Mouse (Mus musculus): ENCODE results near the gene Olfr551.
"Not testable (repeated sequence)": the region's sequence is repeated elsewhere in the genome, so short reads cannot be mapped to it uniquely, and the experiment has no call there.

Olfr551 gene

GRCm38 (mm10) chr7:102591786-102592185, at the start of gene Olfr551:
Olfr551 (minus strand) TSS chr7:102591886.
- no peak for DNase-seq (ENCODE audit: low spot score)

GRCm38 (mm10) chr7:102638132-102638531, 46.4 kb upstream of the Olfr551 start, which contains the start of gene Olfr554:
Olfr554 (plus strand) TSS chr7:102638432.
- DNase-seq (ENCODE audit: low spot score): no peak

GRCm38 (mm10) chr7:102636665-102637064, 45.0 kb upstream of the Olfr551 start:
- peak; percentile 50 for DNase-seq (ENCODE audit: low spot score)

- DNase-seq (ENCODE audit: low spot score): not testable (repeated sequence)
Observed at GRCm38 (mm10) chr7:102620368-102620767, 28.7 kb upstream of the Olfr551 start.

- no peak for DNase-seq (ENCODE audit: low spot score)
Observed at GRCm38 (mm10) chr7:102619608-102620007, 27.9 kb upstream of the Olfr551 start.

GRCm38 (mm10) chr7:102618118-102618517, 26.4 kb upstream of the Olfr551 start, which contains the start of gene Olfr553:
Olfr553 (minus strand) TSS chr7:102618218.
- no peak for DNase-seq (ENCODE audit: low spot score)

GRCm38 (mm10) chr7:102597378-102598031, 5.8 kb upstream of the Olfr551 start, which contains the start of gene Olfr552:
Olfr552 (plus strand) TSS chr7:102597770.
- DNase-seq (ENCODE audit: low spot score): no peak

- no peak for DNase-seq (ENCODE audit: low spot score)
Observed at GRCm38 (mm10) chr7:102575998-102576397, 15.7 kb downstream of the Olfr551 start.

- DNase-seq (ENCODE audit: low spot score): no peak
Observed at GRCm38 (mm10) chr7:102573174-102573830, 18.4 kb downstream of the Olfr551 start.

GRCm38 (mm10) chr7:102571142-102571541, 20.5 kb downstream of the Olfr551 start, which contains the start of gene Olfr550:
Olfr550 (plus strand) TSS chr7:102571442.
- no peak for DNase-seq (ENCODE audit: low spot score)

GRCm38 (mm10) chr7:102566219-102566618, 25.5 kb downstream of the Olfr551 start:
- no peak for DNase-seq (ENCODE audit: low spot score)

GRCm38 (mm10) chr7:102564999-102565997, 26.4 kb downstream of the Olfr551 start, which contains the start of gene Trim21:
Trim21 (minus strand) TSS chr7:102565486.
- DNase-seq (ENCODE audit: low spot score): peak; percentile 89

- no peak for DNase-seq (ENCODE audit: low spot score)
Observed at GRCm38 (mm10) chr7:102553279-102553678, 38.4 kb downstream of the Olfr551 start.

GRCm38 (mm10) chr7:102549570-102549969, 42.1 kb downstream of the Olfr551 start, which contains the start of gene Olfr549:
Olfr549 (plus strand) TSS chr7:102549870.
- DNase-seq (ENCODE audit: low spot score): no peak

- DNase-seq (ENCODE audit: low spot score): no peak
Observed at GRCm38 (mm10) chr7:102541251-102541650, 50.4 kb downstream of the Olfr551 start.

GRCm38 (mm10) chr7:102540596-102540995, 51.1 kb downstream of the Olfr551 start, which contains the start of gene Olfr548-ps1:
Olfr548-ps1 (plus strand) TSS chr7:102540896.
- DNase-seq (ENCODE audit: low spot score): no peak

GRCm38 (mm10) chr7:102534449-102534848, 57.2 kb downstream of the Olfr551 start, which contains the start of gene Olfr547:
Olfr547 (plus strand) TSS chr7:102534749.
- DNase-seq (ENCODE audit: low spot score): no peak
